Mouse (Mus musculus): ENCODE data around the gene Tubb3. TPM values are rescaled to one million over a fixed set of nuclear protein-coding genes. Genes with fewer than 3 reads are reported as not detected.

Gene Tubb3
- total RNA-seq, 2 experiments from 2014 or later: 0.20 TPM; not detected in 1

Other genes starting within 250 kb of the Tubb3 start
- 10 to 100 TPM; 11.7 to 14.6 TPM for gene Dpep1, start 225.2 kb upstream of the Tubb3 start, total RNA-seq (2021)
- gene Chmp1a, start 198.7 kb upstream of the Tubb3 start, total RNA-seq (2021): 10 to 100 TPM; 47.8 to 49.7 TPM
- 1 to 10 TPM in 1 of 2 experiments, under 1 TPM in 1; 0.72 to 1.2 TPM for gene Spata33, start 198.6 kb upstream of the Tubb3 start, total RNA-seq (2021)
- gene Cdk10, start 186.6 kb upstream of the Tubb3 start, total RNA-seq (2021): 10 to 100 TPM; 10.6 to 12.7 TPM
- gene Spata2l, start 175.2 kb upstream of the Tubb3 start, total RNA-seq (2021): 1 to 10 TPM; 1.3 to 1.4 TPM
- gene Zfp276, start 157.2 kb upstream of the Tubb3 start, total RNA-seq (2021): 1 to 10 TPM; 5.0 to 5.1 TPM
- 10 to 100 TPM; 16.3 to 17.8 TPM for gene Vps9d1, start 157.1 kb upstream of the Tubb3 start, total RNA-seq (2021)
- under 1 TPM; 0.28 to 0.42 TPM for gene Fanca, start 92.8 kb upstream of the Tubb3 start, total RNA-seq (2021)
- gene Spire2, start 78.7 kb upstream of the Tubb3 start, total RNA-seq (2021): under 1 TPM in 1 of 2 experiments, not detected in 1; 0.27 TPM
- 100 to 1,000 TPM; 136 to 137 TPM for gene Tcf25, start 37.7 kb upstream of the Tubb3 start, total RNA-seq (2021)
- not detected for gene Mc1r, start 4.3 kb upstream of the Tubb3 start, total RNA-seq (2021)
- gene Def8, start 12.1 kb downstream of the Tubb3 start, total RNA-seq (2021): 10 to 100 TPM; 35.7 to 40.3 TPM
- 10 to 100 TPM; 34.6 to 38.2 TPM for gene Afg3l1, start 66.5 kb downstream of the Tubb3 start, total RNA-seq (2021)
- gene Dbndd1, start 104.0 kb downstream of the Tubb3 start, total RNA-seq (2021): not detected
- 1 to 10 TPM; 3.7 to 4.6 TPM for gene Gas8, start 107.4 kb downstream of the Tubb3 start, total RNA-seq (2021)
- gene Rhou, start 242.5 kb downstream of the Tubb3 start, total RNA-seq (2021): 10 to 100 TPM; 12.8 to 14.7 TPM